Mouse (Mus musculus) CD4-positive helper T cell, adult 2 months (primary cell): ENCODE measurements at regions not wholly inside any gene's neighbourhood (a gene's known extent, or its start where the extent isn't known, plus 50 kb on each side); places are given as distances from the start of the nearest gene placed in this dataset.
A peak's percentile ranks its signal among the peaks of the same experiment; 100 is the strongest.

ENCODE experiments used
- DNase-seq: peaks from one replicate; pipeline ENCODE4 v3.0.0-alpha.2; 2012; ENCODE audit warnings: low read depth, missing footprints, low spot score

DNA sequence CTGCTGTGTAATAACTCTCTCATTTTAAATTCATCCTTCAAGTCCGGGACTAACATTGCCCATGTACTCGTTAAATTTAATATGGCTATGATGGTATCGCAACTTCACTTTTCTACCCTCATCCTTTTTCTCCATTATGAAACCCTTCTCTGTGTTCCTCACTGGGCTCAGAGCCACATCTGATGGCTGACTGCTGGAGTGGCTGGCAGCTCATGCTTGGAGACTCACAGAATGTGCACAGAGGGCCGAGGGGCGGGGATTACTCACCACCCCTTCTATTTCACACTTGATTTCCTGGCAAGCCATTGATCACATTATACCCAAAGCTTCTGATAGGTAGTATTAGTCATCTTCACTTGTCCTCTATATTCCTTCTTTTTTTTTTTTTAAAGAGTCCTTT, 81.1 kb upstream of the Vwde start:
- DNase-seq = no peak

DNA sequence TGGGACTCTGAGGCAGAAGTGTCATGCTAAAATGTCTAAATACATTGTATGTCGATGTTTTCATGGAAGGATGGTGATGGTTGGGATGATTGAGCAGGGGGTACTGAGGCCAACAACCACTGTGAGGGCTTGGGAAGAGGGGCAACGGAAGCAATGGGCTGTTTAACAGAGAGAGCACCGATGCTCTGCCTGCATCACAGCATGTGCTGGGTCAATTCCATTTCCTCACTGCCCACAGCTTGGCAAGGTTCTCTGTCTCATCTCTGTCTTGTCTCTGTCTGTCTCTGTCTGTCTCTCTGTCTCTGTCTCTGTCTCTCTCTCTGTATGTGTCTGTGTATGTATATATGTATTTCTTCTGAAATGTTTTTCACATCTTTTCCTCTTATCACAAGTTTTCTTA, 73.4 kb upstream of the Vwde start:
- DNase-seq = no peak

GRCm38 (mm10) chr6:13297110-13297509, 72.3 kb upstream of the Vwde start:
- DNase-seq = no peak

DNA sequence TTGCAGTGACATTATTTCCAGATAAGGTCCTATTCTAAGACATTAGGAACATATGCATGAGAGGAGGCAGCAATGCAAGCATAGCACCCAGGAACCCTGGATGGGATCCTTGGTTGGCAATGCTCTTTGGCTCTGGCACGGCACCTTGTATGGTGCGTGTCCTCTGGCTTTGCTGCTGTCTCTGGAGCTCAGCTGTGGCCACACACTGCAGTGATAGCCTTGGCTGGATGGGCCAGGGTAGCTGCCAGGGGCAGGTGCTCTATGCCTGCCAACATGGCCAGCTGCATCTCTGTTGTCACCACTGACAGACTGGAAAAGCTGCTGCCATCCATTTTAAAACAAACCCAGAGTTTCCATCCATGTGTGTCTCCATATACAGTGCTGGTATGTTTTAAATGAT, 71.3 kb upstream of the Vwde start:
- no peak for DNase-seq

GRCm38 (mm10) chr6:13294393-13294792, 69.6 kb upstream of the Vwde start:
- DNase-seq = no peak

- DNase-seq = no peak
These were observed 63.7 kb upstream of the Vwde start for GRCm38 (mm10) chr6:13288500-13288899.

DNA sequence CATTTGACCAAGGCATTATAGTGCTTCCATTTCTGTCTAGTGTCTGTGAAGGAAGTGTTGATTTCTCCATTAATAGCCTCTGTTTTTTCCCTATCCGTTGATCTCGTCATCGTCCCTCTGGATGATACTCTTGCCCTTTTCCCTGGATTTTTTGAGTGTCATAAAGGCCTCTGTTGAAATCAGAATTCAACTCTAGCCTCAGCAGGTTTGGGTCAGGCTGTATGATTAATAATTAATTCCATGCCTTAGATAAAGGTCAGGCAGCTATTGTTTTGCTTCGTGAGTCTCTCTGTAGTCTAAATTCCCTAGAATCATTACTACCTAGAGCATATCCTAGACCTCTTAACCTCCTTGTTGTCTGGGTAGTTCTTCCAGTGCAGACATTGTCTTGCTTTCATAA, 63.0 kb upstream of the Vwde start:
- DNase-seq = no peak

DNA sequence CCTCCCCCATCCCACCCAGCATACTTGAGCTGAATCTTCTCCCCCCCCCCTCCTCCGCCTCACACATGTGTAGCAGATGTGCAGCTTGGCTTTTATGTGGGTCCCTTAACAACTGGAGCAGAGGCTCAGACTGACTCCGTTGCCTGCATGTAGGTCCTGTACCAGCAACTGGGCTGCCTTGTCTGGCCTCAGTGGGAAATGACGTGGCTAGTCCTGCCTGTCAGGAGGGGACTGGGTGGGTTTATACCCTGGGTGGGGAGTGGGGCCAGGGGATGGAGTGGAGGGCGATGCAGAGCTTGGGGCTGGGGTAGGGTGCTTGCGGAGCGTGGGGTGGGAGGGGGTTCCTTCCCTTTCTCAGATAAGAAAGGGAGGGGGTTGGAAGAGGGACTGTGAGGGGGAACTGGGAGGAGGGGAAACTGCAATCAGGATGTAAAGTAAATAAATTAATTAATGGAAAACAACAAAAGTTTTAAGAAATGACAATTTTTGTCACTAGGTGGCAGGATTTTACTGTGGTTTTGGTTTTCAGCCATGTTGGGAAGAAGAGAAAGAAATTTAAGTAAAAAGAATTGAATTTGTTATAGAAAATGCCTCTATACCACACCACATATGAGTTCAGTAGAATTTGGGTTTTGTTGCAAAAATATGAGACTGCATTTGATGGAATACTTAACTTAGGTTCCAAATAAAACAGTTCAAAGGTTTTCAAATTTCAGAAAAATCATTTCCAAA, 61.9 kb upstream of the Vwde start:
- DNase-seq = no peak

DNA sequence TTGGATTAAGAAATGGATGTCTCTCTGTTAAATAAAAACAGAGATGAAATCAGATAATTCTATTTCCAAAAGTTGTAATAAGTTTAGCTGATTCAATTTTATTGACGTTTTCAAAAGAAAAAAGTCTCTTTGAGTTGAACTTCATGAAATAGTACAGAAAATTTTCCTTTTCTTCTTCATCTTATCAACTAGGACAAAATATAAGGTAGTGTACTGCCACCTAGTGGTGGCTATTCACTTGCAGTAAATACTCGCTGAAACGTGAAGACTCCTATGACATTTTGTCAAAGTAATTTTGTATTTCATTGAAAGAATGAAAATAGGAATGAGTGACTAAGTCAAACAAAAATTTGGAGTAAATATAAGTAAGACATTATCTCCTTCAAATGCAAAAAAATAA, 56.1 kb upstream of the Vwde start:
- DNase-seq = peak; percentile 52
